Mouse (Mus musculus): ENCODE results near the gene Klk1.
A peak's percentile ranks its signal among the peaks of the same experiment; 100 is the strongest.
"Not testable (repeated sequence)": the region's sequence is repeated elsewhere in the genome, so short reads cannot be mapped to it uniquely, and the experiment has no call there.

The Klk1 gene

DNA sequence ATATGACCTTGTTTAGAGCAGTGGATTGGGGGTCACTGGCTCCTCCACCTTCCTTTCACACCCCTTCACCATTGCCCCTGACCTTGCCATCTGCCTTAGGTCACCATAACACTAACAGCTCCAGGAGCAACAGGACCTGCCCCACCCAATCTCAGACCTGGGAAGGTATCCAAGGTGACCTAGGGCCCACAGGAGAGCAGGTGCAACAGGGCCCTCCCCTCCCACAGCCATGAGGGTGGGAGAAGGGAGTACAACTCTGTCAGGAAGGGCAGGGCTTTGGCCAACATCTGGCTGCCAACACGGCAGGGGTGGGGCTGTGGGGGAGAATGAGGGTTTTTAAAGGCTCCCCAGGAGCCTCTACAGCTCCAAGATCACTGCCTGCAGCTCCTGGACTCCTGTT is at the start of gene Klk1:
Gene Klk1, plus strand, starts transcription at position 285 of the 400 bp plus-strand sequence.
- DNase-seq (ENCODE audit: low spot score in 2 of 2) = no peak

GRCm38 (mm10) chr7:44179299-44180045 is 45.7 kb upstream of the Klk1 start:
- no peak for DNase-seq (ENCODE audit: low spot score in 2 of 2)

DNA sequence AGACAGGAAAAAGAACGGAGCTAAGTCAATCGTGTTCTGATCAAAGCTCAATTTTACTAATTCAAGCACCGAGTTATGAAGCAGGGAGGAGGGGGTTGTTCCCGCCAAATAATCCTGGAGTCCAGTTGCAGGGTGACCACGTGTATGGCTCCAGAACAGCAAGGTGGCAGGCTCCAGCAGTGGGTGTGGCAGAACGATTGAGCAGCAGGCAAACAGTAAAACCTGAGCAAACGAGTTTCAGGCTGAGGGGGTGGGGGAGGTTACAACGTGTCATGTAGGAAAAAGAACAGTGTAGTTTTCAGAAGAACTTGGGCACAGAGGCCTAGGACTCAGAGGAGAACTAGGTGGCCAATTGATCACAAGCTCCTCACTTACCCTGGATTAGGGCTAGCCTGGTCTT is 38.6 kb upstream of the Klk1 start:
- not testable (repeated sequence) for DNase-seq (ENCODE audit: low spot score in 2 of 2)

DNA sequence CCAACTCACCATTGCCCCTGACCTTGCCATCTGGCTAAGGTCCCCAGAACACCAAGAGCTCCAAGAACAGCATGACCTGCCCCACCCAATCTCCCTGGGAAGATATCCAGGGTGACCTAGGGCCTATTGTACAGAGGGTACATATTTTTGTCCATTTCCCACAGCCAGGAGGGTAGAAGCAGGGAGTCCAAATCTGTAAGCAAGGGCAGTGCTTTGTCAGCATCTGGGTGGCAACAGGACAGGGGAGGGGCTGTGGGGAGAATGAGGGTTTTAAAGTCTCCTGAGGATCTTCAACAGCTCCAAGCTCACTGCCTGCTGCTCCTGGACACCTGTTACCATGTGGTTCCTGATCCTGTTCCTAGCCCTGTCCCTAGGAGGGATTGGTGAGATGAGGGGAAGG is 37.2 kb upstream of the Klk1 start, which contains the start of gene Klk1b24:
Gene Klk1b24, plus strand, starts transcription at position 301 of the 400 bp plus-strand sequence.
- DNase-seq (ENCODE audit: low spot score in 2 of 2) = not testable (repeated sequence)

GRCm38 (mm10) chr7:44193466-44193865 is 31.7 kb upstream of the Klk1 start:
- DNase-seq (ENCODE audit: low spot score in 2 of 2) = not testable (repeated sequence)

- no peak for DNase-seq (ENCODE audit: low spot score in 2 of 2)
These were observed 27.3 kb upstream of the Klk1 start, which contains the start of gene Klk1b3 for GRCm38 (mm10) chr7:44197891-44198290. Gene Klk1b3 (plus strand): TSS chr7:44198191.

DNA sequence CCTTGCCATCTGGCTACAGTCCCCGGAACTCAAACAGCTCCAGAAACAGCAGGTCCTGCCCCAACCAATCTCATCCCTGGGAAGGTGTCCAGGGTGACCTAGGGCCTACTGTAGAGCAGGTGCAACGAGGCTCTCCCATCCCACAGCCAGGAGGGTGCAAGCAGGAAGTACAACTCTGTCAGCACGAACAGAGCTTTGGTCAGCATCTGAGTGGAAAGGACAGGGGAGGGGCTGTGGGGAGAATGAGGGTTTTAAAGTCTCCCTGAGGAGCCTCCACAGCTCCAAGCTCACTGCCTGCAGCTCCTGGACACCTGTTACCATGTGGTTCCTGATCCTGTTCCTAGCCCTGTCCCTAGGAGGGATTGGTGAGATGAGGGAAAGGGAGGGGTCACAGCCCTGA is 18.0 kb upstream of the Klk1 start, which contains the start of gene Klk1b4:
Gene Klk1b4, plus strand, starts transcription at position 301 of the 400 bp plus-strand sequence.
- DNase-seq (ENCODE audit: low spot score in 2 of 2) = not testable (repeated sequence)

- DNase-seq (ENCODE audit: low spot score in 2 of 2) = no peak
These were observed 16.9 kb upstream of the Klk1 start for GRCm38 (mm10) chr7:44208307-44208706.

DNA sequence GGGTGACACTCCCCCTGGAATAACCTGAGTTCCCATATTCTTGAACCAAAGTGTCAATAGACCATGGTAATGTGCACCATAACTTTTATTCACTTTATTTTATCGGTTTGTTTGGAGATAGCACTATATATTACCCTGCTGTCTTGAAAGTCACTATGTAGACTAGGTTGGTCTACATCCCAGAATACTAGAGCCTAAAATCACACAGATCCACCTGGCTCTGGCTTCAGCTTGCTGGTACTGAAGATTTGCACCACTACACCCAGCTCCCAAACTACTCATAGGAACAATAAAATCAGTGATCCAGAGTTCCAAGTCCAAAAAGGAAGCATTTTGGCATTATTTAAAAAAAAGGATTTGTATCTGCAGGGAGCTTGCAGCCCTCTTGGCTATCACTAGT is 9.5 kb upstream of the Klk1 start, which contains the start of gene Klk1b5:
Gene Klk1b5, plus strand, starts transcription at position 301 of the 400 bp plus-strand sequence.
- no peak for DNase-seq (ENCODE audit: low spot score in 2 of 2)

- DNase-seq (ENCODE audit: low spot score in 2 of 2) = not testable (repeated sequence)
These were observed 3.6 kb upstream of the Klk1 start for GRCm38 (mm10) chr7:44221601-44222000.

- DNase-seq (ENCODE audit: low spot score in 2 of 2) = not testable (repeated sequence)
These were observed 2.8 kb upstream of the Klk1 start for GRCm38 (mm10) chr7:44222335-44222734.

DNA sequence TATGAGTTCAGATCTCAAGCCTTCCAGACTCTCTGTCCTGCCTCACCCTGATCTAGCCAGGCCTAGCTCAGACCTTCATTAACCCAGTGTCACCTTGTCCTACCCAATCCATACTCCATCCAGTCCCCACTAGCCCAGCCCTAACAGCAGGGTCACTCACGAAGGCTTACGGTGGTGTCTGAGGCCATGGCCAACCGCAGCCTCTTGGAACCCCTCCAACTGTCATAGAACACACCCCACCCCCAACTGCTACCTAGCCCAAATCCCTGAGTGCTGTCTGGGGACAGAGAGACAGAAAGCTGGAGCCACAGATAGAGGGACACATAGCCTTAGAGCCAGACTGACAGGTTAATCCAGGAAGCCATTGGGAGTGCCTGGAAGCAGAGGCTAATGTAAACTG is 10.7 kb downstream of the Klk1 start, which contains the start of gene Gm36864:
Gene Gm36864, plus strand, starts transcription at position 269 of the 400 bp plus-strand sequence.
- no peak for DNase-seq (ENCODE audit: low spot score in 2 of 2)

DNA sequence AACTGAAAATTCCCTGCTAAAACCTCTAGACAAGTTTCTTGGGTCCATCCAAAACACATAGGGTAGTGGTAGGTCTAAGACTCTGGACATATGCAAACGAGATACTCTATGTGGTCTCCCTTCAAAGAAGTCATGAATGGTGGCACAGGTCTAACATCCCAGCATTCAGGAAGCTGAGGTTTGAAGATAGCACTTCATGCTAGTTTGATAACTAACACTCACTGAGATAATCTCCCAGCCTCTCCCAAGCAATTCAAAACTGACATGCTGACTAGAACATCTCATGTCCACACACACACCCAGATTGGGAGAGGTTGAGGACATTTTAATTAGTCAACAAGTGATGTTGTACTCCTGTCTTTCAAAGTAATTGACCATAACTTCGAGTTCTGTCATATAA is 14.8 kb downstream of the Klk1 start:
- DNase-seq (ENCODE audit: low spot score in 2 of 2) = no peak

DNA sequence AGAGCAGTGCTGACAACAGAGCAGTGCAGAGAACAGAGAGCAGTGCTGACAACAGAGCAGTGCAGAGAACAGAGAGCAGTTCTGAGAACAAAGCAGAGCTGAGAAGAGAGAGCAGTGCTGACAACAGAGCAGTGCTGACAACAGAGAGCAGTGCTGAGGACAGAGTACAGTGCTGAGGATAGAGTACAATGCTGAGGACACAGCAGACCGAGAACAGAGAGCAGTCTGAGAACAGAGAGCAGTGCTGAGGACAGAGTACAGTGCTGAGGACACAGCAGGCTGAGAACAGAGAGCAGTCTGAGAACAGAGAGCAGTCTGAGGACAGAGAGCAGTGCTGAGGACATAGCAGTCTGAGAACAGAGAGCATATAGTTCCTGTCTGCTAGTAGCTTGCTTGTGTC is 15.6 kb downstream of the Klk1 start:
- no peak for DNase-seq (ENCODE audit: low spot score in 2 of 2)

DNA sequence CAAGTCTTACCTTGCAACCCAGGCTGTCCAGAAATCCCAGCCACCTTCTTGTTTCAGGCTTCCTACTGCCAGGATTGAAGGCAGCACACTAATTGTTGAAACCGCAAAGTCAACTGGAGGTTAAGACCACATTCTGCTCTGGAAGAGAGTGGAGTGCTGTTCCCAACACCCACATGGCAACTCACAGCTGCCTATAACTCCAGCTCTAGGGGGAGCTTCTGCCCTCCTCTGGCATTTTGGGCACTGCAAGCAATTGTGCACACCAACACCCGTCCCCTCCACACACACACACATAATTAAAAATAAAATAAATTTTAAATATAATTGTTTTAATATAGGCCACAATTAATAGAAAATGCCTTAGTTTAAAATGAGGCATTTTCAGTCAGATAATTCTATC is 16.0 kb downstream of the Klk1 start:
- no peak for DNase-seq (ENCODE audit: low spot score in 2 of 2)

GRCm38 (mm10) chr7:44244080-44244479 is 18.9 kb downstream of the Klk1 start:
- DNase-seq (ENCODE audit: low spot score in 2 of 2) = no peak

- DNase-seq (ENCODE audit: low spot score in 2 of 2) = peak; percentile 89 to 91
These were observed 21.2 kb downstream of the Klk1 start, which contains the start of the genes 1700028J19Rik and 2410002F23Rik for GRCm38 (mm10) chr7:44246055-44246983. Gene 1700028J19Rik (minus strand): TSS chr7:44246695. Gene 2410002F23Rik (plus strand): TSS chr7:44246722.

DNA sequence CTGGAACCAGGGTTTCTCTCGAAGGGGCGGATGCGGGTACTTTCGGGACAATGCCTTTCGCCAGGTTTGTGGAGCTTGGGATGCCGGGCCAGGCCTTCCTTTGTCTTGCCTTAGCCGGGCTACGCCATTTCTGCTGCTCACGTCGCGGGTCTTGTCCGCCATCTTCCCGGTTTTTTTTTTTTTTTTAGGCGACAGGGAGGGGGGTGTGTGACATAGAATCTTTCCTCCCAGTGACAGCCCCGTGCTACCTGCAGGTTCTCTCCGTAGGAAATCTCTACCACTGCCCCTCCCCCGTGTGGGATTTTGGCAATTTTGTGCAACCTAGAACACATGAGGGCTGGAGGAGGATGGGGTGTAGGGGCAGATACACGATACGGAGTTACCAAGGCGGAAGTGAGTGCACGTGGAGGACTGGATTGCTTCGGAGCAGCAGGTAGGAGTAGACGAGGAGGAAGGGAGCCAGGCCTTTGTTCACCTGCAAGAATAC is 21.9 kb downstream of the Klk1 start:
- DNase-seq (ENCODE audit: low spot score in 2 of 2) = peak; percentile 34 to 54

GRCm38 (mm10) chr7:44247971-44248370 is 22.8 kb downstream of the Klk1 start:
- DNase-seq (ENCODE audit: low spot score in 2 of 2) = no peak

DNA sequence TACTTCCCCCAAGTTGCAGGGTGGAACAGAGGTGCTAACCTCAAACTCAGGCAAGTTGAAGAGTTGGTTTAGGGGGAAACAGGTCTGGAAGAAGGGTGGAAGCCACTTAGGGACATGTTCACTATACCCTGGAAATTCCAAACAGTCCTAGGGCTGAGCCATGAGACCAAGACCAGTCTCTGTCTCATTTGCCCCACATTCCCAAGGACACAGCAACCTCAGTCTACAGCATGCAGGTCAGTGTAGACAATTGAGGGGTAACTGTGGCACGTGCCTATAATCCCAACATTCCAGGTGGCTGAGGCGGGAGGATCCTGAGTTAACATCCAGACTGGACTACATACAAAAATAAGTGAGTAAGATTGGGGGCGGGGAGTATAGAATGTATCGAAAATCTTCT is 24.1 kb downstream of the Klk1 start:
- no peak for DNase-seq (ENCODE audit: low spot score in 2 of 2)

DNA sequence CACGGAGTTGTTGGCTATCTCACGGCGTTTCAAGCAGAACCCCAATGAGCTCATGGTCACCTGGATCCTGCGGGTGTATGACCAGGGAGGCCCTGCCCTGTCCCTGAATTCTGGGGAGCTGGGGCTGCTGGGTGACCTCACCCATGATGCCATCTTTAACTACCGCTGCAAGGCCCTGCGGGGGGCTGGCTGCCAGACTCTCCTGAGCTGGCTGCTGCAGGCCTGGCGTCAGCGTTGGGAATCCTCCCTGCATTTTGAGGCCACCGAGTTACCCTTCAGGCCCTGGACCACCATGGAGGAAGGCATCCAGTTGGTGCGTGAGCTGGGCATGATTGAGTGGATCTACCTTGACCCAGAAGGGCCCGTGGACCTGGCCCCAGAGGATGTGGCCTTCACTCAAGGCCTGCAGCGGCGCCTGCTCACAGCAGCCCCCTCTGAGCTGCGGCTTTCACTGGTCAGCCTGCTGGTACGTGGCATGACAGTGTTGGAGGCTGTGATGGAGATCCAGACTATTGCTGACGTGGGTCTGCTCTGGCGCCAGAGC is 25.6 kb downstream of the Klk1 start:
- DNase-seq (ENCODE audit: low spot score in 2 of 2) = not testable (repeated sequence)
